Mouse (Mus musculus) spleen, adult 2 months (tissue): Measurements from ENCODE around the gene Usp22.

ENCODE experiments used
- CTCF ChIP-seq: fragments of 200-500 bp; IDR thresholded peaks from 2 replicates; pipeline ENCODE4 v1.5.1; 2011; ENCODE audit warnings: mild to moderate bottlenecking, inconsistent platforms; ENCODE audit not compliant: insufficient read depth, insufficient read length, insufficient replicate concordance; ENCODE audit errors: extremely low read depth
- POLR2A ChIP-seq: fragments of 200-500 bp; IDR thresholded peaks from 2 replicates; pipeline ENCODE4 v1.6.1; 2011; ENCODE audit warnings: low read depth, low read length, inconsistent platforms

DNA sequence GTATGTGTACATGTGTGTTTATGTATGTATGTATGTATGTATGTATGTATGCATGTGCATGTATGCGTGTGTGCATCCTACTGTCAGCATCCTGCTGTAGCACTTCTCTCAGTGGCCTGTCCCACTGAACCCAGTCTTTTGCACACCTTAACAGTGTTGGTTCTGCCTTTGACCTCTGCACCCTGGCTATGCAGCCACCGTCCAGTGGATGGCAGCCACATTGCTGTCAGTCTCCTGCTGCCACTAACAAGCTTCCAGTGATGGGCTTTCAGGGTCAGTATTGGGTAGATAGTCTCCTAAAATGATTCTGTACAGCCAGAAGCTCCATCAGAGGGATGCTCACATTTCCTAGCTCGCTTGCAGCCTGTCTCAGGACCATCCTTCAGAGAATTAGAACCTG, 51.0 kb downstream of the Usp22 start:
- no peak for TF ChIP-seq CTCF
- TF ChIP-seq POLR2A: no peak
